Mouse (Mus musculus): ENCODE data around the gene Pcdh15.

Gene Pcdh15

GRCm38 (mm10) chr10:74257716-74258446 is 1158.7 kb downstream of the Pcdh15 start:
- no peak for ATAC-seq (ENCODE audit: insufficient number of reproducible peaks, low FRiP score, low TSS enrichment)

- no peak for ATAC-seq (ENCODE audit: insufficient number of reproducible peaks, low FRiP score, low TSS enrichment)
These were observed 1159.5 kb downstream of the Pcdh15 start for GRCm38 (mm10) chr10:74258639-74259038.

- ATAC-seq (ENCODE audit: insufficient number of reproducible peaks, low FRiP score, low TSS enrichment): no peak
These were observed 1170.6 kb downstream of the Pcdh15 start for GRCm38 (mm10) chr10:74269637-74270269.

- ATAC-seq (ENCODE audit: insufficient number of reproducible peaks, low FRiP score, low TSS enrichment): no peak
These were observed 1171.8 kb downstream of the Pcdh15 start for GRCm38 (mm10) chr10:74270894-74271293.

- no peak for ATAC-seq (ENCODE audit: insufficient number of reproducible peaks, low FRiP score, low TSS enrichment)
These were observed 1205.0 kb downstream of the Pcdh15 start for GRCm38 (mm10) chr10:74304120-74304519.

GRCm38 (mm10) chr10:74305439-74306158 is 1206.5 kb downstream of the Pcdh15 start:
- ATAC-seq (ENCODE audit: insufficient number of reproducible peaks, low FRiP score, low TSS enrichment): no peak

GRCm38 (mm10) chr10:74307035-74307434 is 1207.9 kb downstream of the Pcdh15 start:
- ATAC-seq (ENCODE audit: insufficient number of reproducible peaks, low FRiP score, low TSS enrichment): no peak

- ATAC-seq (ENCODE audit: insufficient number of reproducible peaks, low FRiP score, low TSS enrichment): no peak
These were observed 1216.9 kb downstream of the Pcdh15 start for GRCm38 (mm10) chr10:74316091-74316490.

- no peak for ATAC-seq (ENCODE audit: insufficient number of reproducible peaks, low FRiP score, low TSS enrichment)
These were observed 1236.3 kb downstream of the Pcdh15 start for GRCm38 (mm10) chr10:74335412-74335811.

GRCm38 (mm10) chr10:74339247-74340160 is 1240.4 kb downstream of the Pcdh15 start:
- no peak for ATAC-seq (ENCODE audit: insufficient number of reproducible peaks, low FRiP score, low TSS enrichment)

GRCm38 (mm10) chr10:74359526-74359925 is 1260.4 kb downstream of the Pcdh15 start:
- no peak for ATAC-seq (ENCODE audit: insufficient number of reproducible peaks, low FRiP score, low TSS enrichment)

GRCm38 (mm10) chr10:74378697-74379096 is 1279.6 kb downstream of the Pcdh15 start:
- no peak for ATAC-seq (ENCODE audit: insufficient number of reproducible peaks, low FRiP score, low TSS enrichment)

- no peak for ATAC-seq (ENCODE audit: insufficient number of reproducible peaks, low FRiP score, low TSS enrichment)
These were observed 1280.4 kb downstream of the Pcdh15 start for GRCm38 (mm10) chr10:74379276-74380134.

- ATAC-seq (ENCODE audit: insufficient number of reproducible peaks, low FRiP score, low TSS enrichment): no peak
These were observed 1288.7 kb downstream of the Pcdh15 start for GRCm38 (mm10) chr10:74387538-74388499.

GRCm38 (mm10) chr10:74403111-74403510 is 1304.0 kb downstream of the Pcdh15 start:
- ATAC-seq (ENCODE audit: insufficient number of reproducible peaks, low FRiP score, low TSS enrichment): no peak

GRCm38 (mm10) chr10:74414021-74414420 is 1314.9 kb downstream of the Pcdh15 start:
- no peak for ATAC-seq (ENCODE audit: insufficient number of reproducible peaks, low FRiP score, low TSS enrichment)

- no peak for ATAC-seq (ENCODE audit: insufficient number of reproducible peaks, low FRiP score, low TSS enrichment)
These were observed 1315.8 kb downstream of the Pcdh15 start for GRCm38 (mm10) chr10:74414945-74415344.

GRCm38 (mm10) chr10:74415359-74415758 is 1316.2 kb downstream of the Pcdh15 start:
- ATAC-seq (ENCODE audit: insufficient number of reproducible peaks, low FRiP score, low TSS enrichment): no peak
